Mouse (Mus musculus): Measurements from ENCODE around the gene Nes. TPM values are rescaled to one million over a fixed set of nuclear protein-coding genes. Genes with fewer than 3 reads are reported as not detected.
A peak's percentile ranks its signal among the peaks of the same experiment; 100 is the strongest.

Nes gene
- polyA plus RNA-seq, 1 experiment from 2014 or later = 14.1 TPM

- Histone ChIP-seq H3K4me2 (ENCODE audit: low read length) (peak overlapping the region; percentile 15; the same call in 1 of the 2 replicates), H3K4me1 (ENCODE audit: control insufficient read depth, insufficient read depth, low read length) (peaks cover 31% of the 10 kb centered on the region), H3K27ac (ENCODE audit: low read length) (no peak overlapping the region), H3K4me3 (ENCODE audit: low read depth, low read length) (no peak overlapping the region), H3K36me3 (ENCODE audit: control insufficient read depth, insufficient read depth, low read length) (peaks cover 28% of the 10 kb centered on the region), H3K9ac (ENCODE audit: low read depth, low read length) (0 out of 2 replicates have a peak overlapping the region, but pooled peaks have one; percentile 34), H3K27me3 (ENCODE audit: control insufficient read depth, insufficient read depth, low read depth, low read length) (no peaks in the 10 kb centered on the region), H3K9me3 (replicated peaks; ENCODE audit: control insufficient read depth, low read length, poor library complexity, severe bottlenecking) (no peaks in the 10 kb centered on the region)
- ATAC-seq = no peak; the same call in 1 of the 2 replicates
- WGBS = 95% methylated on average over 2 of the region's 2 CpGs
Observed at GRCm38 (mm10) chr3:87935776-87936175, 35.1 kb upstream of the Nes start.

GRCm38 (mm10) chr3:87940611-87941010, 30.3 kb upstream of the Nes start:
- WGBS = 53% methylated on average over 5 of the region's 5 CpGs
- Histone ChIP-seq H3K27ac (ENCODE audit: low read length) (no peak overlapping the region), H3K4me2 (ENCODE audit: low read length) (no peak overlapping the region), H3K9ac (ENCODE audit: low read depth, low read length) (no peak overlapping the region), H3K36me3 (ENCODE audit: control insufficient read depth, insufficient read depth, low read length) (peaks cover 23% of the 10 kb centered on the region), H3K27me3 (ENCODE audit: control insufficient read depth, insufficient read depth, low read depth, low read length) (no peaks in the 10 kb centered on the region), H3K9me3 (replicated peaks; ENCODE audit: control insufficient read depth, low read length, poor library complexity, severe bottlenecking) (no peaks in the 10 kb centered on the region), H3K4me3 (ENCODE audit: low read depth, low read length) (no peak overlapping the region), H3K4me1 (ENCODE audit: control insufficient read depth, insufficient read depth, low read length) (peaks cover 10% of the 10 kb centered on the region)
- ATAC-seq = no peak

- WGBS = 96% methylated on average over 2 of the region's 2 CpGs
- Histone ChIP-seq H3K36me3 (ENCODE audit: control insufficient read depth, insufficient read depth, low read length) (peaks cover 23% of the 10 kb centered on the region), H3K9ac (ENCODE audit: low read depth, low read length) (no peak overlapping the region), H3K4me1 (ENCODE audit: control insufficient read depth, insufficient read depth, low read length) (peaks cover 13% of the 10 kb centered on the region), H3K4me2 (ENCODE audit: low read length) (no peak overlapping the region), H3K27ac (ENCODE audit: low read length) (no peak overlapping the region), H3K4me3 (ENCODE audit: low read depth, low read length) (no peak overlapping the region), H3K9me3 (replicated peaks; ENCODE audit: control insufficient read depth, low read length, poor library complexity, severe bottlenecking) (no peaks in the 10 kb centered on the region), H3K27me3 (ENCODE audit: control insufficient read depth, insufficient read depth, low read depth, low read length) (no peaks in the 10 kb centered on the region)
- no peak for ATAC-seq
Observed at GRCm38 (mm10) chr3:87942471-87942870, 28.4 kb upstream of the Nes start.

- Histone ChIP-seq H3K4me2 (ENCODE audit: low read length) (no peak overlapping the region), H3K9ac (ENCODE audit: low read depth, low read length) (no peak overlapping the region), H3K4me3 (ENCODE audit: low read depth, low read length) (no peak overlapping the region), H3K4me1 (ENCODE audit: control insufficient read depth, insufficient read depth, low read length) (peaks cover 17% of the 10 kb centered on the region), H3K36me3 (ENCODE audit: control insufficient read depth, insufficient read depth, low read length) (peaks cover 23% of the 10 kb centered on the region), H3K27ac (ENCODE audit: low read length) (no peak overlapping the region), H3K27me3 (ENCODE audit: control insufficient read depth, insufficient read depth, low read depth, low read length) (no peaks in the 10 kb centered on the region), H3K9me3 (replicated peaks; ENCODE audit: control insufficient read depth, low read length, poor library complexity, severe bottlenecking) (no peaks in the 10 kb centered on the region)
- no peak for ATAC-seq
- 84% methylated on average over 7 of the region's 7 CpGs for WGBS
Observed at GRCm38 (mm10) chr3:87943586-87943985, 27.3 kb upstream of the Nes start.

GRCm38 (mm10) chr3:87944838-87945600, 25.9 kb upstream of the Nes start:
- Histone ChIP-seq H3K4me1 (ENCODE audit: control insufficient read depth, insufficient read depth, low read length) (peaks cover 22% of the 10 kb centered on the region), H3K27ac (ENCODE audit: low read length) (no peak overlapping the region), H3K9ac (ENCODE audit: low read depth, low read length) (no peak overlapping the region), H3K4me3 (ENCODE audit: low read depth, low read length) (no peak overlapping the region), H3K36me3 (ENCODE audit: control insufficient read depth, insufficient read depth, low read length) (peaks cover 11% of the 10 kb centered on the region), H3K4me2 (ENCODE audit: low read length) (no peak overlapping the region), H3K9me3 (replicated peaks; ENCODE audit: control insufficient read depth, low read length, poor library complexity, severe bottlenecking) (no peaks in the 10 kb centered on the region), H3K27me3 (ENCODE audit: control insufficient read depth, insufficient read depth, low read depth, low read length) (no peaks in the 10 kb centered on the region; the same call in 1 of the 2 replicates)
- ATAC-seq = no peak
- WGBS = 11% methylated on average over 4 of the region's 4 CpGs

GRCm38 (mm10) chr3:87945781-87946540, 24.9 kb upstream of the Nes start:
- 17% methylated on average over 12 of the region's 12 CpGs for WGBS
- peaks cover 24% of the 10 kb centered on the region for H3K4me1 ChIP-seq (ENCODE audit: control insufficient read depth, insufficient read depth, low read length)
- H3K9ac ChIP-seq (ENCODE audit: low read depth, low read length) = no peak overlapping the region

GRCm38 (mm10) chr3:87946541-87946860, 24.4 kb upstream of the Nes start:
- Histone ChIP-seq H3K27ac (ENCODE audit: low read length) (no peak overlapping the region), H3K9me3 (replicated peaks; ENCODE audit: control insufficient read depth, low read length, poor library complexity, severe bottlenecking) (no peaks in the 10 kb centered on the region), H3K4me1 (ENCODE audit: control insufficient read depth, insufficient read depth, low read length) (peaks cover 24% of the 10 kb centered on the region), H3K4me2 (ENCODE audit: low read length) (no peak overlapping the region), H3K27me3 (ENCODE audit: control insufficient read depth, insufficient read depth, low read depth, low read length) (no peaks in the 10 kb centered on the region; the same call in 1 of the 2 replicates), H3K36me3 (ENCODE audit: control insufficient read depth, insufficient read depth, low read length) (0 out of 2 replicates have a peak, but pooled peaks cover 1% of the 10 kb centered on the region), H3K9ac (ENCODE audit: low read depth, low read length) (no peak overlapping the region), H3K4me3 (ENCODE audit: low read depth, low read length) (no peak overlapping the region)
- ATAC-seq = no peak
- 17% methylated on average over 1 of the region's 1 CpGs for WGBS

More at GRCm38 (mm10) chr3:87945781-87946540, 24.9 kb upstream of the Nes start:
- Histone ChIP-seq H3K9me3 (replicated peaks; ENCODE audit: control insufficient read depth, low read length, poor library complexity, severe bottlenecking) (no peaks in the 10 kb centered on the region), H3K4me2 (ENCODE audit: low read length) (no peak overlapping the region), H3K4me3 (ENCODE audit: low read depth, low read length) (no peak overlapping the region), H3K27me3 (ENCODE audit: control insufficient read depth, insufficient read depth, low read depth, low read length) (no peaks in the 10 kb centered on the region; the same call in 1 of the 2 replicates), H3K36me3 (ENCODE audit: control insufficient read depth, insufficient read depth, low read length) (peaks cover 6% of the 10 kb centered on the region; the same call in 1 of the 2 replicates), H3K27ac (ENCODE audit: low read length) (no peak overlapping the region)
- ATAC-seq = no peak

- H3K4me2 ChIP-seq (ENCODE audit: low read length) = peak overlapping the region; percentile 61
- WGBS = 7% methylated on average over 26 of the region's 26 CpGs
- H3K9ac ChIP-seq (ENCODE audit: low read depth, low read length) = peak overlapping the region; percentile 47; the same call in 1 of the 2 replicates
- H3K4me3 ChIP-seq (ENCODE audit: low read depth, low read length) = peak overlapping the region; percentile 27
- H3K36me3 ChIP-seq (ENCODE audit: control insufficient read depth, insufficient read depth, low read length) = no peaks in the 10 kb centered on the region
- peak; percentile 11; the same call in 1 of the 2 replicates for ATAC-seq
- H3K4me1 ChIP-seq (ENCODE audit: control insufficient read depth, insufficient read depth, low read length) = peaks cover 28% of the 10 kb centered on the region
- no peaks in the 10 kb centered on the region; the same call in 1 of the 2 replicates for H3K27me3 ChIP-seq (ENCODE audit: control insufficient read depth, insufficient read depth, low read depth, low read length)
- no peaks in the 10 kb centered on the region for H3K9me3 ChIP-seq (replicated peaks; ENCODE audit: control insufficient read depth, low read length, poor library complexity, severe bottlenecking)
- H3K27ac ChIP-seq (ENCODE audit: low read length) = no peak overlapping the region
Observed at GRCm38 (mm10) chr3:87947056-87947810, 23.6 kb upstream of the Nes start.
